Mouse (Mus musculus) adrenal gland (tissue): ENCODE measurements around the gene Cdc25a.

Experiments
- intact Hi-C: fragments of 180-260 bp; cut with DNase I; formaldehyde crosslinking; loops from one replicate; pipeline ENCODE4 v1.15.1; 2025

Gene Cdc25a

GRCm38 (mm10) chr9:109892651-109893250, 17.4 kb downstream of the Cdc25a start:
- intact Hi-C loops: loop anchor here (2.0 to 5.0 kb wide), 2 partner anchors 90 to 180 kb away; no protein-coding TSS in a partner anchor

- intact Hi-C loops: loop anchor here (5.0 kb wide), 1 partner anchor 88 kb away; no protein-coding TSS in a partner anchor
Observed at GRCm38 (mm10) chr9:109894413-109895090, 19.2 kb downstream of the Cdc25a start.

GRCm38 (mm10) chr9:109895593-109895992, 20.2 kb downstream of the Cdc25a start:
- intact Hi-C loops: no loop called here

- intact Hi-C loops: loop anchor here (2.0 kb wide), 1 partner anchor 38 kb away; no protein-coding TSS in a partner anchor
Observed at GRCm38 (mm10) chr9:109896253-109897150, 21.1 kb downstream of the Cdc25a start.

- intact Hi-C loops: no loop called here
Observed at GRCm38 (mm10) chr9:109898027-109898426, 22.6 kb downstream of the Cdc25a start.

GRCm38 (mm10) chr9:109899361-109899760, 24.0 kb downstream of the Cdc25a start:
- intact Hi-C loops: no loop called here

- intact Hi-C loops: no loop called here
Observed at GRCm38 (mm10) chr9:109899774-109900173, 24.4 kb downstream of the Cdc25a start.

GRCm38 (mm10) chr9:109900604-109901003, 25.2 kb downstream of the Cdc25a start:
- intact Hi-C loops: no loop called here

GRCm38 (mm10) chr9:109902246-109902645, 26.9 kb downstream of the Cdc25a start:
- intact Hi-C loops: no loop called here

GRCm38 (mm10) chr9:109902740-109903139, 27.4 kb downstream of the Cdc25a start:
- intact Hi-C loops: no loop called here

- intact Hi-C loops: no loop called here
Observed at GRCm38 (mm10) chr9:109907300-109907699, 31.9 kb downstream of the Cdc25a start.

- intact Hi-C loops: no loop called here
Observed at GRCm38 (mm10) chr9:109907774-109908465, 32.5 kb downstream of the Cdc25a start.

- intact Hi-C loops: no loop called here
Observed at GRCm38 (mm10) chr9:109909102-109909501, 33.7 kb downstream of the Cdc25a start.

- intact Hi-C loops: no loop called here
Observed at GRCm38 (mm10) chr9:109909926-109910325, 34.5 kb downstream of the Cdc25a start.

GRCm38 (mm10) chr9:109911779-109912178, 36.4 kb downstream of the Cdc25a start:
- intact Hi-C loops: no loop called here

- intact Hi-C loops: no loop called here
Observed at GRCm38 (mm10) chr9:109914269-109914926, 39.0 kb downstream of the Cdc25a start.

GRCm38 (mm10) chr9:109917931-109918330, 42.6 kb downstream of the Cdc25a start:
- intact Hi-C loops: no loop called here

- intact Hi-C loops: no loop called here
Observed at GRCm38 (mm10) chr9:109929131-109929530, 53.8 kb downstream of the Cdc25a start.

GRCm38 (mm10) chr9:109930063-109930462, 54.7 kb downstream of the Cdc25a start:
- intact Hi-C loops: no loop called here

- intact Hi-C loops: no loop called here
Observed at GRCm38 (mm10) chr9:109930752-109931151, 55.4 kb downstream of the Cdc25a start.
